Mouse (Mus musculus) ES-E14 (cell line): Measurements from ENCODE around the gene Ptprg. TPM values are rescaled to one million over a fixed set of nuclear protein-coding genes. Genes with fewer than 3 reads are reported as not detected.

Experiments
- DNase-seq: peaks from one replicate; pipeline ENCODE4 v3.0.0-alpha.2; 2013; ENCODE audit warnings: low read depth, low spot score
- H3K27ac ChIP-seq: 2 replicates; pipeline ENCODE4 v1.5.1; 2012; ENCODE audit warnings: low read depth, mild to moderate bottlenecking, low read length, moderate library complexity, mixed read lengths; ENCODE audit not compliant: poor library complexity, insufficient read depth, severe bottlenecking
- H3K36me3 ChIP-seq: 2 replicates; pipeline ENCODE4 v1.6.1; 2012; ENCODE audit warnings: mild to moderate bottlenecking, low read length, moderate library complexity, mixed read lengths; ENCODE audit not compliant: control insufficient read depth, poor library complexity, insufficient read depth, severe bottlenecking
- H3K4me1 ChIP-seq, 2 experiments: fragments of 150-350 bp in 1 of 2; sonication (generic) in 1 of 2; 2 replicates each; pipeline ENCODE4 v1.6.1; 2012; ENCODE audit warnings: low read length in 2 of 2, mild to moderate bottlenecking in 1 of 2, mixed read lengths in 1 of 2; ENCODE audit not compliant: control insufficient read depth in 2 of 2, insufficient read depth in 2 of 2, poor library complexity in 1 of 2
- H3K4me3 ChIP-seq, 2 experiments: fragments of 150-350 bp in 1 of 2; sonication (generic) in 1 of 2; 2 replicates each; pipeline ENCODE4 v1.5.1; 2012; ENCODE audit warnings: low read length in 2 of 2, low read depth in 1 of 2, mild to moderate bottlenecking in 1 of 2, mixed read lengths in 1 of 2; ENCODE audit not compliant: insufficient read depth in 1 of 2, poor library complexity in 1 of 2, severe bottlenecking in 1 of 2
- H3K9ac ChIP-seq: 2 replicates; pipeline ENCODE4 v1.6.1; 2012; ENCODE audit warnings: low read depth, mild to moderate bottlenecking, low read length, mixed read lengths; ENCODE audit not compliant: poor library complexity, insufficient read depth, severe bottlenecking
- H3K9me3 ChIP-seq: fragments of 150-350 bp; sonication (generic); 2 replicates; pipeline ENCODE4 v1.6.1; 2012; ENCODE audit warnings: low read depth, mild to moderate bottlenecking, low read length; ENCODE audit not compliant: control insufficient read depth, insufficient read depth
- CHD2 ChIP-seq: IDR thresholded peaks from 2 replicates; pipeline ENCODE4 v1.6.1; 2014; ENCODE audit warnings: mild to moderate bottlenecking, low read depth, low read length, inconsistent platforms
- HCFC1 ChIP-seq: IDR thresholded peaks from 2 replicates; pipeline ENCODE4 v1.6.1; 2012; ENCODE audit warnings: low read length, inconsistent platforms, borderline replicate concordance; ENCODE audit not compliant: insufficient read depth
- MAFK ChIP-seq: IDR thresholded peaks from 2 replicates; pipeline ENCODE4 v1.6.1; 2014; ENCODE audit warnings: mild to moderate bottlenecking, low read depth, low read length, inconsistent platforms; ENCODE audit not compliant: insufficient read depth
- ZC3H11A ChIP-seq: IDR thresholded peaks from 2 replicates; pipeline ENCODE4 v1.6.1; 2012; ENCODE audit warnings: low read depth, mild to moderate bottlenecking, inconsistent platforms, low read length, borderline replicate concordance
- ZNF384 ChIP-seq: IDR thresholded peaks from 2 replicates; pipeline ENCODE4 v1.6.1; 2012; ENCODE audit warnings: low read depth, low read length, inconsistent platforms
- in situ Hi-C, 2 experiments: fragments of 600-800 bp; cut with MboI; formaldehyde crosslinking; loops; one replicate each; pipeline ENCODE4 v1.15.1; 2025; ENCODE audit warnings: low sequenced_read_pairs in 2 of 2, inconsistent platforms in 1 of 2; ENCODE audit not compliant: unreplicated experiment in 2 of 2
- total RNA-seq: library from RNA; depleted of rRNA; stranded (reverse); fragments of 300-350 nt; gene quantifications from 2 replicates; pipeline ENCODE4 v1.2.3, GENCODE M21; 2012

Ptprg gene
- total RNA-seq, 1 experiment = 59.8 TPM

DNA sequence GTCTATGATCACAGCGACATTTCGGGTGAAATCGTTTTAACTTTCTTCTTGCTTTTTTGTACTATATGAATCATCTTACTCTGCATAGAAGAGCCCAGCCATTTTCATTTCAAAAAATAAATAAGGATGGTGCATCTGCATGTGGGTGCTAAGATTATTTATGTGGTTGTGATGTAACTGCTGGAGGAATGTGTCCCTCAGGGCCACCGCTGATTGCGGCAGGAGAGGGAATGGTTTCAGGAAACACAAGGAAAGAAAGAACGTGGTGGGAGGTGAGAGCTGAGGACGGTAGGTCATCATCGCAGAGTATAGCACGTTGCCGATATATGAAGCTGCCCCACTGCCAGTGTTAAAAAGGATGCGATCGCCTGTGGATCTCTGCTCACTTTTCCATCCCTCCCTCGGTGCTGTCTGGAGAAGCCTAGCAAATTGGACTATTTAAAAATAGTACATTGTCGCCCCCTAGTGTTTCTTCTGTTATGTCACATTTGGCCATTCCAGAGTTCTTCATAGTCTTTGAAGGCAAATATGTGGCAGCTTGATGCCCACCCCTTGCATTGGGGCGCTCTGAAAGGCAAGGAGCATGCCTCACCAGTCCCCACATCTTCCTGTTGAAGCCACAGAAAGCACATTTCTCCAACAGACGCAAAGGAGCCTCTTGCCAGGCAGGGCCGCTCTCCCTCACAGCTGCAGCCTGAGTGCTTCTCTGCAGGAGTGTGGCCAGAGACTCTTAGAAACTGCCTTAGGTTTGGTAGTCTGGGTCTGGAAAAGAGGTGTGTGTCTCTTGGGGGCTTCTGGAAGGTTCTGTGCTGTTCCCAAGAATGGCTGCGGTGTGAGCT lies 586.5 kb downstream of the Ptprg start:
- no peak for TF ChIP-seq ZC3H11A
- TF ChIP-seq HCFC1 = no peak
- no peak for TF ChIP-seq ZNF384
- no peak for TF ChIP-seq CHD2
- TF ChIP-seq MAFK = no peak
- peak; percentile 58 for DNase-seq
- no peak overlapping the region for H3K27ac ChIP-seq

DNA sequence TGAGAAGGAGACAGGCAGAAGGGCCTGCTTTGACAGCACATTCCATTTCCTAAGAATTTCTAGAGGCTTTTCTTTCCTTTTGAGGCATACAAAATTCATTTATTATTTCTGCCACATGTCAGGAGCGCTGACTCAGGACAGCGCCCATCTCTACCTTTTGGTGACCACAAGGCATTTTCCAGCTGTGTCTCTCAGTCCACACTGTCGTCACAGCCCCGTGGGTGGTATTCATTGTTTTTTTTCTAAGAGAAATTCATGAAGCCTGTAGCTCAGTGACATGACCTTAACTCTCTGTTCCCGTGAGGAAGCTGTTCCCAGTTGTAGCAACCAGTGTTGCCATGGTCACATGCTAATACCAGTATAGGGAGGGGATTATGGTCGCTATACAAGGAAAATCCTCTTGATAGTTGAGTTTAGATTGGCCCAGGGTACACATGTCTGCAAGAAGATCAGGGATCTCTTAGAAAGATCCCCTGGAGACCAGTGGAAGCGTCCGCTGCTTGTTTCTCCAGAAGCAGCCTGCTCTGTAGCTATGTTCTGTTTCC lies 590.7 kb downstream of the Ptprg start:
- in situ Hi-C loops = loop anchor here (25.0 kb wide), 2 partner anchors 307 to 582 kb away; partner anchors contain the start of gene Ptprg (in 2 of the 2)
- Histone ChIP-seq H3K9me3 (no peaks in the 10 kb centered on the region), H3K36me3 (peaks cover 5% of the 10 kb centered on the region; the same call in 1 of the 2 replicates), H3K9ac (no peak overlapping the region), H3K4me1 (no peaks in the 10 kb centered on the region), H3K27ac (no peak overlapping the region), H3K4me3 (no peak overlapping the region)
- DNase-seq = no peak
- TF ChIP-seq ZC3H11A (no peak), CHD2 (no peak), HCFC1 (no peak), MAFK (no peak), ZNF384 (no peak)

More for the DNA sequence above, 586.5 kb downstream of the Ptprg start:
- no peaks in the 10 kb centered on the region for H3K4me1 ChIP-seq
- H3K4me3 ChIP-seq = no peak overlapping the region
- peaks cover 8% of the 10 kb centered on the region; the same call in 1 of the 2 replicates for H3K36me3 ChIP-seq
- in situ Hi-C loops = loop anchor here (10.0 to 25.0 kb wide), 3 partner anchors 303 to 578 kb away; partner anchors contain the start of gene Ptprg (in 2 of the 2)
- H3K9me3 ChIP-seq = no peaks in the 10 kb centered on the region
- H3K9ac ChIP-seq = no peak overlapping the region

DNA sequence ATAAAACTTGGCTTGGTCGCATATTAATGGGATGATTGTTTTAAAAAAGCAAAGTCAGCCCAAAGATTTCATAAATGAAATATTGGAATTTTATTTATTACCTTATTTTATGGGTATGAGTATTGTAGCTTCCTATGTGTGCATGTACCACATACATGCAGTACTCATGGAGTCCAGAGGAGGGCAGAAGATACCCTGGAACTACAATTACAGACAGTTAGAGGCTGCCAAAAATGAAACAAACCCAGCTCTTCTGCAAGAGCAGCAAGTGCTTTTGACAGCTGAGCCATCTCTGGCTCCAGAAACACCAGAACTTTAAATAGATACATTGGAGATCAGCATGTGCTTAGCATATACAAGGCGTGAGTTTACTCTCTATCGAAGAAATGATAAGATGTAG lies 592.6 kb downstream of the Ptprg start:
- no peak for TF ChIP-seq MAFK
- TF ChIP-seq ZC3H11A = no peak
- TF ChIP-seq ZNF384 = no peak
- no peak for TF ChIP-seq CHD2
- no peak for TF ChIP-seq HCFC1
- Histone ChIP-seq H3K4me1 (no peaks in the 10 kb centered on the region), H3K9ac (no peak overlapping the region), H3K9me3 (no peaks in the 10 kb centered on the region), H3K36me3 (peaks cover 5% of the 10 kb centered on the region; the same call in 1 of the 2 replicates), H3K4me3 (no peak overlapping the region), H3K27ac (no peak overlapping the region)
- in situ Hi-C loops = loop anchor here (25.0 kb wide), 2 partner anchors 309 to 584 kb away; partner anchors contain the start of gene Ptprg (in 2 of the 2)
- peak; percentile 33 for DNase-seq

DNA sequence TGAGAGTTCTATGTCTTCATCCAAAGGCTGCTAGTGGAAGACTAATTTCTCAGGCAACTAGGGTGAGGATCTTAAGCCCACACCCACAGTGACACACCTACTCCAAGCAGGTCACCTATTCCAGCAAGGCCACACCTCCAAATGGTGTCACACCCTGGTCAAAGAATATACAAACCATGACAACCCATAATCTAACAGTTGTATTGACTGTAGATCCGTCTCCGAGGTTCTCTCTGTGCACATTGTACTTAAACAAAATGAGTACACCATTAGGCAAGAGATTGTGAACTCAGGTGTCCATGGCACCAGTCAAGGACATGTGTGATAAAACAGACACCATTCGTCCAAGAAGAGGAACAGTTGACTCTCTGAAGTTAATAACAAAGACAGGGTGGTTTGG lies 596.2 kb downstream of the Ptprg start:
- no peaks in the 10 kb centered on the region for H3K9me3 ChIP-seq
- no peak overlapping the region for H3K4me3 ChIP-seq
- H3K9ac ChIP-seq = no peak overlapping the region
- DNase-seq = no peak
- in situ Hi-C loops = loop anchor here (25.0 kb wide), 2 partner anchors 312 to 587 kb away; partner anchors contain the start of gene Ptprg (in 2 of the 2)
- peaks cover 9% of the 10 kb centered on the region; the same call in 1 of the 2 replicates for H3K36me3 ChIP-seq
- no peak for TF ChIP-seq CHD2
- H3K4me1 ChIP-seq = no peaks in the 10 kb centered on the region
- H3K27ac ChIP-seq = no peak overlapping the region
